In the genomic region with DNA sequence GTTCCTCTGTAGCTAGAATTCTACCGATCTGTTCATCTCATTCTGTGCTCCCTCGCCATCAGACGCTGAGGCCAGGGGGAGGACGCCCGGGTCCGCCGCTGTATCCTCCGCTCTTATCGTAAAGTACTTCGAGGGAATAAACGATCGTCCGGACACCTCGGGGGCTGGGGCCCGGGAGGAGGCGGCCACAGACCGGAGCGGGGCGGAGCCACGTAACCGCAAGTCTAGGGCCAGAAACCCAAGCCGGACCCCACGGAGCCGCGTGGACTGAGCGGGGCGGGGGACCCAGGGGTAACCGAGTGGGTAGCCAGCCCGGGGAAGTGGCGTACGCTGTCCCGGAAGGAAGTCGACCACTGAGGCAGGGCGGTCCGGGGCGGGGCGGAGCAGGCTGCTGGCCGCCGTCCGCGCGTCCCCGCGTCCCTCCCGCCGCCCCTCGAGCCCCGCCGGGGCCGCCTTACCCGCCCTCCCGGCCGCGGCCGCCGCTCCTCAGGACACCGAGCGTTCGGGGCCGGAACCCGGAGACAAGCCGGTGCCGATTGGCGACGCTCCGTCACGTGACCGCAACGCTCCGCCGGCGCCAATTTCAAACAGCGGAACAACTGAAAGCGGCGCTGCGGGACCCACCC, we compare ENCODE assay signal across 8 mouse cellular contexts. TPM values are rescaled to one million over a fixed set of nuclear protein-coding genes. Genes with fewer than 3 reads are reported as not detected.
DNase-seq lines count a peak whose midpoint lies in the region; ATAC-seq lines count a peak whose summit lies in the region.

A gene (minus strand): TSS at position 531 of the 626 bp plus-strand sequence.
A gene (plus strand): TSS at position 587 of the 626 bp plus-strand sequence.

- WGBS in hindbrain, embryonic 14.5 days, result under 1% methylated on average over 48 of the region's 76 CpGs

- H3K4me1 ChIP-seq in hindbrain, embryonic 14.5 days (replicated peaks; ENCODE audit: control insufficient read depth, insufficient read depth, low read length), result peaks cover 13% of the 10 kb centered on the region

- peak; percentile 74 for DNase-seq in T-cell, adult 2 months (ENCODE audit: low spot score)
- peak; percentile 87 to 92 for DNase-seq in cerebellum, postnatal 25 days
- peak; percentile 70 to 77 for DNase-seq in frontal cortex, postnatal 36 days (ENCODE audit: low spot score in 2 of 2)
- peak; percentile 84 for DNase-seq in hindbrain, embryonic 14.5 days (ENCODE audit: low spot score)
- peak; percentile 55 for DNase-seq in left cerebral cortex, adult 11 months (ENCODE audit: low spot score)
- peak; percentile 88 for DNase-seq in lung, postnatal 36 days
- DNase-seq in retina, postnatal 1 day, result peak; percentile 91
- DNase-seq in thymus, postnatal 4 days, result peak; percentile 91

- peak within 1 kb of the TSS; percentile 91 for H3K9ac ChIP-seq in hindbrain, embryonic 14.5 days

- H3K9me3 ChIP-seq in hindbrain, embryonic 14.5 days (ENCODE audit: control insufficient read depth, low read length), result no peaks in the 10 kb centered on the region

- peak within 1 kb of the TSS; percentile 90 for H3K27ac ChIP-seq in hindbrain, embryonic 14.5 days

- peak within 1 kb of the TSS; percentile 98 for H3K4me2 ChIP-seq in hindbrain, embryonic 14.5 days (replicated peaks)

- ATAC-seq in hindbrain, embryonic 14.5 days (ENCODE audit: low FRiP score), result peak; percentile 87

- H3K36me3 ChIP-seq in hindbrain, embryonic 14.5 days (replicated peaks; ENCODE audit: control insufficient read depth, insufficient read depth), result peaks cover 13% of the 10 kb centered on the region

- no peaks in the 10 kb centered on the region for H3K27me3 ChIP-seq in hindbrain, embryonic 14.5 days (ENCODE audit: control insufficient read depth, insufficient read depth, low read length)

- H3K4me3 ChIP-seq in hindbrain, embryonic 14.5 days (replicated peaks; ENCODE audit: low read length), result peak within 1 kb of the TSS; percentile 91

RNA-seq across cellular contexts. Expression of the first gene that starts in this region (rescaled TPM):
- polyA plus RNA-seq in hindbrain, embryonic 14.5 days (2014; fragmentation: Nextera tagmentation; extraction: Ambion mirVana), result 76.6 and 78.4 TPM in 2 replicates

RNA-seq across cellular contexts. Expression of the second gene that starts in this region (rescaled TPM):
- 6.7 and 7.7 TPM in 2 replicates for polyA plus RNA-seq in hindbrain, embryonic 14.5 days (2014; fragmentation: Nextera tagmentation; extraction: Ambion mirVana)

Comparison
In these comparisons a context has a peak if more than half of its experiments do, and no peak if none do; other contexts are left out.
1. Peak in every context shown above with its lines: DNase-seq, ATAC-seq, H3K4me3 ChIP-seq and H3K27ac ChIP-seq.